Mouse (Mus musculus) layer of hippocampus, adult 9-11 months (tissue): ENCODE results near the gene Olfr1055.
"Not testable (repeated sequence)": the region's sequence is repeated elsewhere in the genome, so short reads cannot be mapped to it uniquely, and the experiment has no call there.

ENCODE experiments used
- DNase-seq: peaks from one replicate; pipeline ENCODE4 v3.0.0; 2022

Olfr1055 gene

DNA sequence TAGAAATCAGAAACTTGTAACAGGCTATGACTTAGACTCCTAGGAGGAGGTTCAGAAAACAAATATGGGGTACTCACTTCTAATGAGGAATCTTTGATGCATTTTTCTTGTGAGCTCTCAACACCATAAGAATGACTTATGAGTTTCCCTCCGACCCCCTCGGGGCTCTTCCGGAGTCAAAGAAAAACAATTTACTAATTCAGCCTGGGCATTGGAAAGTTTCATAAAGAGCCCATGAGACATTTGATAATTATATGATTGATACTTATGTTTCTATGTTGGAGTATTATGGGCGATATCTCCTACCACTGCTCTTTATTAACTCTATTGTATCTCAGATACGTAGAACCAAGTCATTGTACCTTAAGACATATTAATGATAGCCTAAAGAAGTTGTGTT, at the start of gene Olfr1055:
TSS of gene Olfr1055 (minus strand) at position 101 of the 400 bp plus-strand sequence.
- no peak for DNase-seq

DNA sequence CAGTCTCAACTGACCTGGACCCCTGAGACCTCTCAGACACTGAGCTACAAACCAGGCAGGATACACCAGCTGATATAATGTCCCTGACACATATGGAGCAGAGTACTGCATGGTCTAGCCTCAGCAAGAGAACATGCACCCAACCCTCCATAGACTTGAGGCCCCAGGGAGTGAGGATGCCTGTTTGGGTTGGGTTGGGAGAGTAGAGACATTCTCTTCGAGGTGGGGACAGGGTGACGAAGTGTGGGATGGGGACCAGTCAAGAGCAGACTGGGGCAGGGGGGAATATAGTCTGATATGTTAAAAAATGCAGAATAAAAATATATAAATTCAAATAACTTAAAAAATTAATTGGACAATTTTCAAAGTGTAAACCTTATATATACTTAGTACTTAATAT, 45.0 kb upstream of the Olfr1055 start:
- DNase-seq, result no peak

DNA sequence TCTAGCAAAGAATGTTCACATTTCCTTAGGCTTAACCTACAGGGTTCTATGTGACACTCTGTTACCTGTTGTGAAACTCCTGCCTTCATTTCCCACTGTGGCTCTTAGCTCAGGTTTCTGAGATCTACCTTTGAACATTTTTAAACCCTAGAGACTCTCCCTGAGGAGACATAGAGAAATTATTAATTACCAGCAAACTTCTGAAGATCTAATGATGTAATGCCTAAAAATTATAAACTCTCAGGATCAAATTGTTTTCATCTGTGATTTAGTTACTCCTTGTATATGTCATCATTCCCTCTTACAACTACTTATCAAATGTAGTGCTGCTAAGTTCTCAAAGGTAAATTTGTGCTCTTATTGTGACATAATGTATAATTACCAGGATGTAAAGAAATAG, 38.4 kb upstream of the Olfr1055 start, which contains the start of gene Olfr1058:
TSS of gene Olfr1058 (minus strand) at position 101 of the 400 bp plus-strand sequence.
- DNase-seq, result not testable (repeated sequence)

DNA sequence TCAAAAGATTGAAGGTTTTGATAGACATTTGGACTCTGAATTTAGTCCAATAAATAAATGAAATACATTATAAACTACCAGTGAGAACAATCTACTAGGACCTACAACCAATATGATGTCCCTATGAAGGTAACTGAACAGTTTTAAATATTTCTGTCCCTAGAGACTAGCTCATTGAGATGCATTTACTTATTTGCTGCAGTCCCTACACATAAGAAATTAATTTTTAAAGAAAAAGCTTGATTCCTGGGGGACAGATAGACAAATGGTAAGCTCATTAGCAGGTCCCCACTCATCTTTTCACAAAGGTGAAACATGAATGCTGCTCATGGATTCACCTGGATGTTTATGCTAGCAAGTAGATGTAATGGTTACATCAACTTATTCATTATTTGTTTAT, 28.2 kb upstream of the Olfr1055 start, which contains the start of gene Olfr1057:
TSS of gene Olfr1057 (minus strand) at position 101 of the 400 bp plus-strand sequence.
- DNase-seq, result no peak

DNA sequence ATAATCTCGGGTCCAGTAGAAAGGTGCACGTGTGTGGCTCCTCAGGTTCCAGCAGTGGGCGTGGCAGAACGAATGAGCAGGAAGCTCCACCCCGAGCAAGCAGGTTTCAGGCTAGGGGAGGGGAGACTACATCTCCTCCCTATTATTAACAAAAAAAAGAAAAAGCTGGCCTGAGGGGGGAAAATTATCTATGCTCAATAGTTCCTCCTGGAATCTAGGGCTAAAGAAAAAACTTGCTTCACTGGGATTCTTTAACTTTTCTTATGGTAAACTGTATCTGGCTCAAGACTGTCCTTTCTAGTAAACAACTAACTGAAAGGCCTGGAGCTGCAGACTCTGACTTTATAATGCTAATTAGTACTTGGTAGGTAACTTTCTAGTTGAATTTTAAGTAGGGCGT, 16.3 kb upstream of the Olfr1055 start:
- not testable (repeated sequence) for DNase-seq

DNA sequence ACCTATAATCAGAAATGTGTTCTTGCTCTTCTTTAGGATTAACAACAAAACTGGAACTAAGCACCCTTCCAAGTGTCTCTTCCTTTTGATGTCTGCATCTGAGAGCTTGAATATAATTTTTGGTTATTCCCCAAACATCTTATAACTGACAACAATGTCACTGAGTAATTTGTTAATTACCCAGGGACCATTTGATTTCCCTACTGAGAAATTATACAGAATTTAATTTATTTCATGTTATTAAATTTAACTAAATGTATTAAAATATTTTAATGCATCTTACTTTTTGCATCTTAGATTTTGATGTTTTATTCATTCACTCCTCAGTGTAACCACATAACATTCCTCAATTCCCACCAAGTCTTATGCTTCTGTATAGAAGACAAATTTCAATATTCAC, 12.3 kb upstream of the Olfr1055 start, which contains the start of gene Olfr1056:
TSS of gene Olfr1056 (minus strand) at position 101 of the 400 bp plus-strand sequence.
- DNase-seq, result no peak

DNA sequence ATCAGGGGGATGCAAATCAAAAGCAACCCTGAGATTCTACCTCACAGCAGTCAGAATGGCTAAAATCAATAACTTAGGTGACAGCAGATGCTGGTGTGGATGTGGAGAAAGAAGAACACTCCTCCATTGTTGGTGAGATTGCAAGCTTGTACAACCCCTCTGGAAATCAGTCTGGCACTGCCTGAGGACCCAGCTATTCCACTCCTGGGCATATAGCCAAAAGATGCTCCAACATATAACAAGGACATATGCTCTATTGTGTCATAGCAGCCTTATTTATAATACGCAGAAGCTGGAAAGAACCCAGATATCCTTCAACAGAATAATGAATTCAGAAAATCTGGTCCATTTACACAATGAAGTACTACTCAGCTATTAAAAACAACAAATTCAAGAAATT, 1.7 kb upstream of the Olfr1055 start:
- peak; percentile 18 for DNase-seq

DNA sequence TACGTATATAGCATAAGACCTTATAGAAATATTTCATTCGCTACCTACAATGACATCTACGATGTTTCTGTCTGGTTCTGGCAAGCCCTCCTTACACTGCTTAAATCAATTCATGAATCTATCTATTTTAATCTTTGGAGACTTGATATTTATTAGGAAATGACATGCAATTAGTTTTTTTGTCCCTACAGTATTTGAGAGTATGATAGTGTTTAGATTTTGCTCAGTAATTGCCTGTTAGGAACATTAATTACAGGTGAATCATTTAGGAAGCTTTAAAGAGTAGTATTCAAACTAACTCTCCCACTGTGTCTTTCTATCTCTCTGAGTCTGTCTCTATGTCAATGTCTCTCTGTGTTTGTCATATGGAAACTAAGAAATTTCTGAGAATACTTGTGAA, 14.8 kb downstream of the Olfr1055 start, which contains the start of gene Olfr1054:
TSS of gene Olfr1054 (minus strand) at position 101 of the 400 bp plus-strand sequence.
- no peak for DNase-seq

DNA sequence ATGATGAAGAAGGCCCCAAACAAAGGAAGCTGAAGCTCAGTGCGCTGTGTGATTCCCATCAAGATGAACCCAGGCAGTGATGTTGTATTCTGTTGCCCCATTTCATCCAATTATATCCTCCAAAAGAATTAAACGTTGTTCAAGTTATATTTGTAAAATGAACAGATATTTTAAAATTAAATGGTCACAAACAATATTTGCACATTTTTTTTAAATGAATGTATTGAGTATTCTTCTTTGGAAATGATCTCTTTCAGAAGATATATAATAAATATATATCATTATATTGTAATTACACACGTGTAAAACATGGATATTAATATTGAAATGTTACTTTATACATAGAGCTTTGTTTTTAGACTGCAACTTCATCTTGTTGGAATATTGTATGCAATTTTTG, 34.9 kb downstream of the Olfr1055 start, which contains the start of gene Olfr1053:
TSS of gene Olfr1053 (minus strand) at position 101 of the 400 bp plus-strand sequence.
- DNase-seq, result no peak
